ENCODE assay signal across 9 mouse cellular contexts in the genomic region with DNA sequence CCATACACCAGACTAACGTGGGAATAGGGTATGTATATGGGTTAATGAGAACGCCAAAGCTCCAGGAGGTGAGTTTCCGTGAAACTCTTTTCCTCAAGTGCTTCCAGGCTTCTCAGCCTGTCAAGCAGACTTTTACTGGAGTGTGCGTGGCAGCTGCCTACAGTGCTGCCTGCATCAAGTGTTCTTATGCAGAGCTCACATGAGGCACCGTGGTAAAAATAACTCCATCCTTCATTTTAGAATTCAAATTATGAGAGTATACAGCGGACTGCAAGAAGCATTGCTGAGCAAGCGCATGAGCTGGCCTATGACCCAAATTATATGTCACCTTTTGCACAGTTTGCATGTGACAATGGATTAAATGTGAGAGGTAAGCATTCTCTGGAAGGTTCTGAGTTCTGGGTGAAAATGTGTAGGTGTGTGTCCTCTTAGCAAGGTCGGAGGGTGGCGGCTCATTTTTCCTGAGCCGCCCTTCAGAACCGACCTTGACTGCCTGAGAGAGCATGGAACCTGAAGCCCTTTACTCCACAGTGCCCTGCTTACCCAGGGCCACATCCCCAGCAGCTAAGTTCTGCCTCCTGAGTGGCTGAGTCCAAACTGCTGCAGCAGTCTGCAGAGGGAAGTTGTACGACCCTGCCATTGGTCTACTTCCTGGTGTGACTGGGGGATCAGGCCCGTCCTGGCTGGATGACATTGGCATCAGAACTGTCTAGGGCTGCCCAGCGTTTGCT. TPM values are rescaled to one million over a fixed set of nuclear protein-coding genes. Genes with fewer than 3 reads are reported as not detected.
A peak's percentile ranks its signal among the peaks of the same experiment; 100 is the strongest.
DNase-seq lines count a peak whose midpoint lies in the region; ATAC-seq and TF ChIP-seq lines count a peak whose summit lies in the region.
"Had no signal": no experiment of that assay in that cellular context is flagged by ENCODE, and none has a peak within 500 bp of the region (broad histone marks: within the 10 kb centered on the region; RNA-seq: fewer than 3 reads in every experiment).

No protein-coding gene starts in this region.

- no peaks in the 10 kb centered on the region for H3K9me3 ChIP-seq in lung, embryonic 14.5 days (ENCODE audit: low read depth, low read length)
- no peaks in the 10 kb centered on the region for H3K9me3 ChIP-seq in heart, embryonic 11.5 days (replicated peaks; ENCODE audit: control insufficient read depth, low read length)
- no peaks in the 10 kb centered on the region for H3K9me3 ChIP-seq in hindbrain, embryonic 13.5 days
- no peaks in the 10 kb centered on the region for H3K9me3 ChIP-seq in hindbrain, embryonic 11.5 days (ENCODE audit: control insufficient read depth, low read length)
- H3K9me3 ChIP-seq: midbrain, embryonic 12.5 days had no signal

- no peak for TF ChIP-seq POLR2A in lung, adult 2 months (IDR thresholded peaks at IDR 0.05; ENCODE audit: borderline replicate concordance, extremely low read depth, low read depth, low read length)
- TF ChIP-seq POLR2A in small intestine, adult 2 months (IDR thresholded peaks at IDR 0.05; ENCODE audit: low read depth, low read length): no peak

- DNase-seq in frontal cortex, adult 2 months (ENCODE audit: extremely low spot score in 1 of 2, low spot score in 1 of 2): peak; percentile 57 to 66
- DNase-seq in frontal cortex, postnatal 25 days (ENCODE audit: low spot score in 2 of 2): no peak
- DNase-seq in lung, embryonic 14.5 days: peak; percentile 26
- no peak for DNase-seq in lung, adult 2 months
- DNase-seq in hindbrain, embryonic 11.5 days (ENCODE audit: low spot score): no peak

- 72% methylated on average over 14 of the region's 14 CpGs for WGBS in lung, embryonic 14.5 days
- WGBS in lung, adult 2 months: 61% methylated on average over 14 of the region's 14 CpGs
- 65% methylated on average over 14 of the region's 14 CpGs for WGBS in heart, embryonic 11.5 days (ENCODE audit: insufficient replicate concordance)
- 82% methylated on average over 14 of the region's 14 CpGs for WGBS in small intestine, adult 2 months
- WGBS in hindbrain, embryonic 13.5 days: 86% methylated on average over 14 of the region's 14 CpGs
- 81% methylated on average over 14 of the region's 14 CpGs for WGBS in hindbrain, embryonic 11.5 days

- no peak for TF ChIP-seq CTCF in lung, embryonic 14.5 days (IDR thresholded peaks at IDR 0.05; ENCODE audit: low read depth)
- TF ChIP-seq CTCF in lung, adult 2 months (IDR thresholded peaks at IDR 0.05; ENCODE audit: insufficient read depth, low read length): no peak
- TF ChIP-seq CTCF in small intestine, adult 2 months (IDR thresholded peaks at IDR 0.05; ENCODE audit: extremely low read depth, insufficient read length, insufficient replicate concordance, low read depth, low read length): no peak

- H3K4me2 ChIP-seq in lung, embryonic 14.5 days: no peak overlapping the region
- no peak overlapping the region for H3K4me2 ChIP-seq in heart, embryonic 11.5 days
- H3K4me2 ChIP-seq in hindbrain, embryonic 13.5 days: no peak overlapping the region
- H3K4me2 ChIP-seq in hindbrain, embryonic 11.5 days (replicated peaks; ENCODE audit: low read depth, low read length): no peak overlapping the region
- H3K4me2 ChIP-seq: midbrain, embryonic 12.5 days had no signal

- H3K4me3 ChIP-seq in lung, embryonic 14.5 days (ENCODE audit: low read depth, low read length): no peak overlapping the region
- no peak overlapping the region for H3K4me3 ChIP-seq in lung, adult 2 months (replicated peaks; ENCODE audit: extremely low read depth, low read depth, low read length)
- no peak overlapping the region for H3K4me3 ChIP-seq in heart, embryonic 11.5 days (ENCODE audit: low read depth, low read length)
- H3K4me3 ChIP-seq in small intestine, adult 2 months (ENCODE audit: low read depth, low read length): no peak overlapping the region
- H3K4me3 ChIP-seq in hindbrain, embryonic 13.5 days: no peak overlapping the region
- H3K4me3 ChIP-seq in hindbrain, embryonic 11.5 days (ENCODE audit: low read depth, low read length): no peak overlapping the region
- H3K4me3 ChIP-seq: midbrain, embryonic 12.5 days had no signal

- H3K4me1 ChIP-seq in lung, embryonic 14.5 days (ENCODE audit: insufficient read depth): 0 out of 2 replicates have a peak, but pooled peaks cover 2% of the 10 kb centered on the region
- peaks cover 21% of the 10 kb centered on the region for H3K4me1 ChIP-seq in lung, adult 2 months (ENCODE audit: control insufficient read depth, insufficient read depth, low read length)
- peaks cover 18% of the 10 kb centered on the region for H3K4me1 ChIP-seq in heart, embryonic 11.5 days (ENCODE audit: control insufficient read depth, insufficient read depth, low read length)
- peaks cover 14% of the 10 kb centered on the region for H3K4me1 ChIP-seq in small intestine, adult 2 months (ENCODE audit: control insufficient read depth, insufficient read depth, insufficient read length, low read length)
- peaks cover 4% of the 10 kb centered on the region for H3K4me1 ChIP-seq in hindbrain, embryonic 13.5 days (replicated peaks)
- no peaks in the 10 kb centered on the region for H3K4me1 ChIP-seq in hindbrain, embryonic 11.5 days (replicated peaks; ENCODE audit: control insufficient read depth, insufficient read depth, low read length)
- H3K4me1 ChIP-seq: midbrain, embryonic 12.5 days had no signal

- H3K27me3 ChIP-seq in lung, embryonic 14.5 days (ENCODE audit: insufficient read depth, low read length): no peaks in the 10 kb centered on the region
- no peaks in the 10 kb centered on the region for H3K27me3 ChIP-seq in heart, embryonic 11.5 days (ENCODE audit: control insufficient read depth, insufficient read depth, low read length)
- no peaks in the 10 kb centered on the region for H3K27me3 ChIP-seq in small intestine, adult 2 months (ENCODE audit: control insufficient read depth, insufficient read depth, low read length)
- H3K27me3 ChIP-seq in hindbrain, embryonic 13.5 days: no peaks in the 10 kb centered on the region
- H3K27me3 ChIP-seq in hindbrain, embryonic 11.5 days (ENCODE audit: control insufficient read depth, insufficient read depth, low read length): no peaks in the 10 kb centered on the region
- H3K27me3 ChIP-seq: midbrain, embryonic 12.5 days had no signal

- H3K27ac ChIP-seq in lung, embryonic 14.5 days (ENCODE audit: low read depth): peak overlapping the region; percentile 54; the same call in 1 of the 2 replicates
- H3K27ac ChIP-seq in heart, embryonic 11.5 days (ENCODE audit: low read depth, low read length): peak overlapping the region; percentile 70
- peak overlapping the region; percentile 68 for H3K27ac ChIP-seq in small intestine, adult 2 months (ENCODE audit: insufficient read depth, low read depth, low read length)
- H3K27ac ChIP-seq in hindbrain, embryonic 13.5 days: no peak overlapping the region
- H3K27ac ChIP-seq in hindbrain, embryonic 11.5 days (ENCODE audit: low read depth, low read length): no peak overlapping the region
- H3K27ac ChIP-seq: midbrain, embryonic 12.5 days had no signal

- no peak overlapping the region for H3K9ac ChIP-seq in lung, embryonic 14.5 days
- no peak overlapping the region for H3K9ac ChIP-seq in heart, embryonic 11.5 days (ENCODE audit: low read depth, low read length)
- no peak overlapping the region for H3K9ac ChIP-seq in hindbrain, embryonic 13.5 days
- no peak overlapping the region for H3K9ac ChIP-seq in hindbrain, embryonic 11.5 days (ENCODE audit: low read depth, low read length)
- H3K9ac ChIP-seq: midbrain, embryonic 12.5 days had no signal

- ATAC-seq in lung, embryonic 14.5 days (ENCODE audit: insufficient read depth): no peak
- no peak for ATAC-seq in heart, embryonic 11.5 days (replicated peaks; ENCODE audit: insufficient number of reproducible peaks, low FRiP score, low TSS enrichment)
- no peak for ATAC-seq in hindbrain, embryonic 13.5 days (ENCODE audit: low FRiP score)
- ATAC-seq in hindbrain, embryonic 11.5 days (ENCODE audit: low FRiP score): no peak

- H3K36me3 ChIP-seq in lung, embryonic 14.5 days (ENCODE audit: insufficient read depth): peaks cover 47% of the 10 kb centered on the region
- H3K36me3 ChIP-seq in heart, embryonic 11.5 days (ENCODE audit: control insufficient read depth, insufficient read depth, low read length): peaks cover 2% of the 10 kb centered on the region; the same call in 1 of the 2 replicates
- peaks cover 48% of the 10 kb centered on the region for H3K36me3 ChIP-seq in small intestine, adult 2 months (ENCODE audit: control insufficient read depth, insufficient read depth, low read length)
- H3K36me3 ChIP-seq in hindbrain, embryonic 13.5 days: peaks cover 49% of the 10 kb centered on the region
- H3K36me3 ChIP-seq in hindbrain, embryonic 11.5 days (ENCODE audit: control insufficient read depth, insufficient read depth, low read length): no peaks in the 10 kb centered on the region

RNA-seq across cellular contexts. Expression of gene Rad9b, which starts 34.4 kb away (rescaled TPM):
- polyA plus RNA-seq in frontal cortex, adult 2 months (2012; rRNA removed): 8.7 and 10.8 TPM in 2 replicates
- 5.3 and 6.4 TPM in 2 replicates for polyA plus RNA-seq in lung, embryonic 14.5 days (2014; fragmentation: Nextera tagmentation; extraction: Ambion mirVana)
- polyA plus RNA-seq in lung, adult 2 months (2012; rRNA removed): 2.6 and 2.9 TPM in 2 replicates
- polyA plus RNA-seq in heart, embryonic 11.5 days (2014; fragmentation: Nextera tagmentation; extraction: Ambion mirVana): 4.5 and 5.0 TPM in 2 replicates
- polyA plus RNA-seq in small intestine, adult 2 months (2012; rRNA removed): 0.39 and 0.98 TPM in 2 replicates
- 21.0 and 23.9 TPM in 2 replicates for polyA plus RNA-seq in hindbrain, embryonic 13.5 days (2015; fragmentation: Nextera tagmentation; extraction: Ambion mirVana)
- polyA plus RNA-seq in hindbrain, embryonic 11.5 days (2014; fragmentation: Nextera tagmentation; extraction: Ambion mirVana): 7.4 and 10.7 TPM in 2 replicates

RNA-seq across cellular contexts. Expression of gene Vps29, which starts 34.5 kb away (rescaled TPM):
- 188 and 192 TPM in 2 replicates for polyA plus RNA-seq in frontal cortex, adult 2 months (2012; rRNA removed)
- 219 and 223 TPM in 2 replicates for polyA plus RNA-seq in lung, embryonic 14.5 days (2014; fragmentation: Nextera tagmentation; extraction: Ambion mirVana)
- polyA plus RNA-seq in lung, adult 2 months (2012; rRNA removed): 29.8 and 58.1 TPM in 2 replicates
- polyA plus RNA-seq in heart, embryonic 11.5 days (2014; fragmentation: Nextera tagmentation; extraction: Ambion mirVana): 241 and 245 TPM in 2 replicates
- polyA plus RNA-seq in small intestine, adult 2 months (2012; rRNA removed): 31.4 and 36.6 TPM in 2 replicates
- 297 and 305 TPM in 2 replicates for polyA plus RNA-seq in hindbrain, embryonic 13.5 days (2015; fragmentation: Nextera tagmentation; extraction: Ambion mirVana)
- polyA plus RNA-seq in hindbrain, embryonic 11.5 days (2014; fragmentation: Nextera tagmentation; extraction: Ambion mirVana): 220 and 231 TPM in 2 replicates

RNA-seq across cellular contexts. Expression of gene Pptc7, which starts 35.5 kb away (rescaled TPM):
- 30.5 and 31.4 TPM in 2 replicates for polyA plus RNA-seq in frontal cortex, adult 2 months (2012; rRNA removed)
- polyA plus RNA-seq in lung, embryonic 14.5 days (2014; fragmentation: Nextera tagmentation; extraction: Ambion mirVana): 9.5 and 10.1 TPM in 2 replicates
- polyA plus RNA-seq in lung, adult 2 months (2012; rRNA removed): 30.4 and 35.3 TPM in 2 replicates
- polyA plus RNA-seq in heart, embryonic 11.5 days (2014; fragmentation: Nextera tagmentation; extraction: Ambion mirVana): 10.2 and 12.3 TPM in 2 replicates
- 12.5 and 20.1 TPM in 2 replicates for polyA plus RNA-seq in small intestine, adult 2 months (2012; rRNA removed)
- 8.0 and 8.3 TPM in 2 replicates for polyA plus RNA-seq in hindbrain, embryonic 13.5 days (2015; fragmentation: Nextera tagmentation; extraction: Ambion mirVana)
- polyA plus RNA-seq in hindbrain, embryonic 11.5 days (2014; fragmentation: Nextera tagmentation; extraction: Ambion mirVana): 8.1 and 8.4 TPM in 2 replicates

RNA-seq across cellular contexts. Expression of gene Gpn3, which starts 52.0 kb away (rescaled TPM):
- polyA plus RNA-seq in frontal cortex, adult 2 months (2012; rRNA removed): 30.4 and 33.0 TPM in 2 replicates
- 72.1 and 75.5 TPM in 2 replicates for polyA plus RNA-seq in lung, embryonic 14.5 days (2014; fragmentation: Nextera tagmentation; extraction: Ambion mirVana)
- 42.4 and 57.6 TPM in 2 replicates for polyA plus RNA-seq in lung, adult 2 months (2012; rRNA removed)
- 63.1 and 67.2 TPM in 2 replicates for polyA plus RNA-seq in heart, embryonic 11.5 days (2014; fragmentation: Nextera tagmentation; extraction: Ambion mirVana)
- 22.4 and 32.6 TPM in 2 replicates for polyA plus RNA-seq in small intestine, adult 2 months (2012; rRNA removed)
- 48.3 and 50.2 TPM in 2 replicates for polyA plus RNA-seq in hindbrain, embryonic 13.5 days (2015; fragmentation: Nextera tagmentation; extraction: Ambion mirVana)
- 63.5 and 68.1 TPM in 2 replicates for polyA plus RNA-seq in hindbrain, embryonic 11.5 days (2014; fragmentation: Nextera tagmentation; extraction: Ambion mirVana)

RNA-seq across cellular contexts. Expression of gene Fam216a, which starts 52.5 kb away (rescaled TPM):
- polyA plus RNA-seq in frontal cortex, adult 2 months (2012; rRNA removed): 102 TPM in 2 replicates
- polyA plus RNA-seq in lung, embryonic 14.5 days (2014; fragmentation: Nextera tagmentation; extraction: Ambion mirVana): 74.4 and 77.3 TPM in 2 replicates
- polyA plus RNA-seq in lung, adult 2 months (2012; rRNA removed): 18.9 and 22.5 TPM in 2 replicates
- polyA plus RNA-seq in heart, embryonic 11.5 days (2014; fragmentation: Nextera tagmentation; extraction: Ambion mirVana): 67.4 TPM in 2 replicates
- polyA plus RNA-seq in small intestine, adult 2 months (2012; rRNA removed): 3.2 and 3.5 TPM in 2 replicates
- 131 and 132 TPM in 2 replicates for polyA plus RNA-seq in hindbrain, embryonic 13.5 days (2015; fragmentation: Nextera tagmentation; extraction: Ambion mirVana)
- 119 and 123 TPM in 2 replicates for polyA plus RNA-seq in hindbrain, embryonic 11.5 days (2014; fragmentation: Nextera tagmentation; extraction: Ambion mirVana)

Comparison
In these comparisons a context has a peak if more than half of its experiments do, and no peak if none do; other contexts are left out.
1. DNase-seq: peak in frontal cortex, adult 2 months (2 of 2) and lung, embryonic 14.5 days (single experiment); none in frontal cortex, postnatal 25 days (0 of 2), lung, adult 2 months (single experiment) and hindbrain, embryonic 11.5 days (single experiment).
2. H3K27ac ChIP-seq: peak in lung, embryonic 14.5 days (single experiment), heart, embryonic 11.5 days (single experiment) and small intestine, adult 2 months (single experiment); none in hindbrain, embryonic 13.5 days (single experiment) and hindbrain, embryonic 11.5 days (single experiment).